Mouse (Mus musculus) neural tube, embryonic 13.5 days (tissue): ENCODE measurements around the gene Polr2f. TPM values are rescaled to one million over a fixed set of nuclear protein-coding genes. Genes with fewer than 3 reads are reported as not detected.

Experiments
- ATAC-seq: fragments of 200-750 bp; cut with Nextera tagmentation; 2 replicates; pipeline ENCODE4 v1.8.0; 2017; ENCODE audit warnings: low read depth, mild to moderate bottlenecking, moderate TSS enrichment, moderate library complexity
- H3K27ac ChIP-seq: fragments of 300-500 bp; sonication (generic); replicated peaks from 2 replicates; pipeline ENCODE4 v1.5.1; 2015; ENCODE audit warnings: moderate library complexity, mild to moderate bottlenecking, inconsistent platforms
- H3K27me3 ChIP-seq: fragments of 300-500 bp; sonication (generic); 2 replicates; pipeline ENCODE4 v1.6.1; 2015; ENCODE audit warnings: mild to moderate bottlenecking, inconsistent platforms
- H3K36me3 ChIP-seq: fragments of 300-500 bp; sonication (generic); 2 replicates; pipeline ENCODE4 v1.6.1; 2015; ENCODE audit warnings: mild to moderate bottlenecking, inconsistent platforms
- H3K4me1 ChIP-seq: fragments of 300-500 bp; sonication (generic); replicated peaks from 2 replicates; pipeline ENCODE4 v1.6.1; 2015; ENCODE audit warnings: inconsistent platforms
- H3K4me2 ChIP-seq: fragments of 300-500 bp; sonication (generic); 2 replicates; pipeline ENCODE4 v1.6.1; 2015; ENCODE audit warnings: inconsistent platforms, mild to moderate bottlenecking, moderate library complexity
- H3K4me3 ChIP-seq: fragments of 300-500 bp; sonication (generic); 2 replicates; pipeline ENCODE4 v1.5.1; 2015; ENCODE audit warnings: mild to moderate bottlenecking, inconsistent platforms
- H3K9ac ChIP-seq: fragments of 300-500 bp; sonication (generic); 2 replicates; pipeline ENCODE4 v1.6.1; 2015; ENCODE audit warnings: moderate library complexity, mild to moderate bottlenecking, inconsistent platforms
- H3K9me3 ChIP-seq: fragments of 300-500 bp; sonication (generic); 2 replicates; pipeline ENCODE4 v1.6.1; 2016; ENCODE audit warnings: inconsistent platforms
- WGBS: fragments of 180-500 bp; shearing (Covaris S2); methylation state at CpG from one replicate; pipeline ENCODE4 v1.1.7; 2015; 5-methylcytosine and 5-hydroxymethylcytosine counted together
- polyA plus RNA-seq: library from polyadenylated mRNA; unstranded; fragments of >200 nt; fragmentation: Nextera tagmentation; extraction: Ambion mirVana; gene quantifications from 2 replicates; pipeline ENCODE4 v1.2.1, GENCODE M21; 2015

The Polr2f gene
- polyA plus RNA-seq, 1 experiment from 2014 or later, result 278 TPM

- Histone ChIP-seq H3K27me3 (no peaks in the 10 kb centered on the region), H3K4me1 (peaks cover 38% of the 10 kb centered on the region), H3K4me2 (no peak overlapping the region), H3K9me3 (no peaks in the 10 kb centered on the region), H3K9ac (no peak overlapping the region), H3K4me3 (no peak overlapping the region), H3K36me3 (no peaks in the 10 kb centered on the region), H3K27ac (no peak overlapping the region)
- 96% methylated on average over 12 of the region's 12 CpGs for WGBS
- ATAC-seq, result no peak
Measured at GRCm38 (mm10) chr15:79199390-79199976, 58.7 kb downstream of the Polr2f start.

Other genes starting within 250 kb of the Polr2f start
- 0.37 TPM in 1 of 2 replicates, not detected in the other for gene Gm49510, start 241.3 kb upstream of the Polr2f start, polyA plus RNA-seq
- gene Sh3bp1, start 241.2 kb upstream of the Polr2f start, polyA plus RNA-seq, result 6.2 and 6.8 TPM in 2 replicates
- gene Pdxp, start 227.1 kb upstream of the Polr2f start, polyA plus RNA-seq, result 46.3 and 53.6 TPM in 2 replicates
- gene Lgals1, start 214.3 kb upstream of the Polr2f start, polyA plus RNA-seq, result 273 and 356 TPM in 2 replicates
- gene Nol12, start 206.1 kb upstream of the Polr2f start, polyA plus RNA-seq, result 57.1 and 60.8 TPM in 2 replicates
- gene Triobp, start 193.3 kb upstream of the Polr2f start, polyA plus RNA-seq, result 33.4 and 40.1 TPM in 2 replicates
- 275 and 287 TPM in 2 replicates for gene H1f0, start 112.6 kb upstream of the Polr2f start, polyA plus RNA-seq
- not detected in 2 replicates for gene Galr3, start 99.1 kb upstream of the Polr2f start, polyA plus RNA-seq
- gene Ankrd54, start 78.1 kb upstream of the Polr2f start, polyA plus RNA-seq, result 46.5 and 52.9 TPM in 2 replicates
- 185 and 196 TPM in 2 replicates for gene Eif3l, start 65.8 kb upstream of the Polr2f start, polyA plus RNA-seq
- 10.4 and 11.2 TPM in 2 replicates for gene Micall1, start 32.1 kb upstream of the Polr2f start, polyA plus RNA-seq
- gene 1700088E04Rik, start 244 bp downstream of the Polr2f start, polyA plus RNA-seq, result 12.4 and 13.1 TPM in 2 replicates
- gene Sox10, start 24.2 kb downstream of the Polr2f start, polyA plus RNA-seq, result 20.4 and 23.5 TPM in 2 replicates
- 75.0 and 88.0 TPM in 2 replicates for gene Pick1, start 88.2 kb downstream of the Polr2f start, polyA plus RNA-seq
- 1.7 and 2.0 TPM in 2 replicates for gene Gm49486, start 88.4 kb downstream of the Polr2f start, polyA plus RNA-seq
- gene Slc16a8, start 113.8 kb downstream of the Polr2f start, polyA plus RNA-seq, result 0.43 and 0.50 TPM in 2 replicates
- 2.7 TPM in 2 replicates for gene Baiap2l2, start 144.5 kb downstream of the Polr2f start, polyA plus RNA-seq
- gene Pla2g6, start 187.4 kb downstream of the Polr2f start, polyA plus RNA-seq, result 33.3 and 34.1 TPM in 2 replicates
- gene Maff, start 205.6 kb downstream of the Polr2f start, polyA plus RNA-seq, result 0.77 and 1.2 TPM in 2 replicates